ENCODE assay signal across 7 mouse cellular contexts in the genomic region with DNA sequence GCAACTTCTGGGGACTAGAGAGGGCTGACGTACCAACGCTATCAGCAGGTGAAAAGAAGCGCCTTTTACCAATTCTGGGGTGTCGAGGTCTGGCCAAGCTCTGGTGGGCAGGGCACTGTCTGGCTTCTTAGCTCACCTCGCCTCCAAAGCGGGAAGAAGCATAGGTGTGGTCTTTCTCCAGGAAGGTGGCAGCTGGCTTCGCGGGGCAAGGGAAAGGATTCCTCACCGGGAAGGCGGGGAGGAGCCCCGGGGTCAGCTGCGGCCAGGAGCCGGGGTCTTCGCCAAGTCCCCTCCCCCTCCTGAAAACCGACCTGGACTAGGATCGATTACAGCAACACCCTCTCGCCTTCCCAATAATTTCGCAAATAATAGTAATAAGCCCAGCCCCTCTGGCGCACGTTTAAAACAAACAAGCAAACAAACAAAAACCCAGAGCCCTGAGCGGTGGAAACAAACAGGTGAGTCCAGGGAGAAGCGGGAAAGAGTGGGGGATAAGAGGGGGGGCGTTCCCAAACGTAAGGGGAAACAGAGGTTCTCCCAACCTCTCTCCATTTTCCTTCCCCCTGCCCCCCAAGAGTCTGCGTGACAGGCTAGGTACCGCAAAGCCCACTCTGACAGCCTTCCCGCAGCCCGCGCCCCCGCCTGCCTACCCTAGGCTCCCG.
DNase-seq lines count a peak whose midpoint lies in the region; ATAC-seq lines count a peak whose summit lies in the region.

No protein-coding gene starts in this region.

- DNase-seq in ZHBTc4 (ENCODE audit: low read depth, low spot score), result peak; percentile 45
- DNase-seq in cerebellum, adult 11-12 months, result peak; percentile 79
- peak; percentile 55 for DNase-seq in heart, postnatal 4 days
- DNase-seq in limb, embryonic 11.5 days (ENCODE audit: low spot score), result peak; percentile 46
- peak; percentile 49 for DNase-seq in midbrain, embryonic 14.5 days
- peak; percentile 18 to 67 for DNase-seq in spleen, postnatal 4 days (ENCODE audit: low spot score in 2 of 2)

- WGBS in forebrain, embryonic 13.5 days, result 1% methylated on average over 28 of the region's 31 CpGs
- under 1% methylated on average over 26 of the region's 31 CpGs for WGBS in limb, embryonic 11.5 days
- under 1% methylated on average over 31 of the region's 31 CpGs for WGBS in midbrain, embryonic 14.5 days

- H3K4me1 ChIP-seq in forebrain, embryonic 13.5 days, result peaks cover 41% of the 10 kb centered on the region
- H3K4me1 ChIP-seq in limb, embryonic 11.5 days (ENCODE audit: control insufficient read depth, insufficient read depth, low read length), result no peaks in the 10 kb centered on the region
- H3K4me1 ChIP-seq in midbrain, embryonic 14.5 days (ENCODE audit: control insufficient read depth, insufficient read depth, low read length), result peaks cover 24% of the 10 kb centered on the region

- ATAC-seq in forebrain, embryonic 13.5 days, result no peak; the same call in 1 of the 2 replicates
- peak; percentile 49 for ATAC-seq in limb, embryonic 11.5 days (ENCODE audit: insufficient number of reproducible peaks, low FRiP score, low TSS enrichment, low read depth)
- no peak for ATAC-seq in midbrain, embryonic 14.5 days (ENCODE audit: low FRiP score, low TSS enrichment)

- no peaks in the 10 kb centered on the region for H3K36me3 ChIP-seq in forebrain, embryonic 13.5 days (ENCODE audit: poor library complexity, severe bottlenecking)
- no peaks in the 10 kb centered on the region for H3K36me3 ChIP-seq in limb, embryonic 11.5 days (ENCODE audit: control insufficient read depth, insufficient read depth, low read length)
- H3K36me3 ChIP-seq in midbrain, embryonic 14.5 days (ENCODE audit: control insufficient read depth, insufficient read depth, low read length), result peaks cover 2% of the 10 kb centered on the region; the same call in 1 of the 2 replicates

- peak overlapping the region; percentile 95 for H3K4me2 ChIP-seq in forebrain, embryonic 13.5 days
- peak overlapping the region; percentile 81 for H3K4me2 ChIP-seq in limb, embryonic 11.5 days (ENCODE audit: low read depth, severe bottlenecking)
- H3K4me2 ChIP-seq in midbrain, embryonic 14.5 days (ENCODE audit: low read length), result peak overlapping the region; percentile 72

- H3K27ac ChIP-seq in forebrain, embryonic 13.5 days, result peak overlapping the region; percentile 95
- no peak overlapping the region for H3K27ac ChIP-seq in limb, embryonic 11.5 days (replicated peaks; ENCODE audit: low read depth, low read length)
- peak overlapping the region; percentile 98 for H3K27ac ChIP-seq in midbrain, embryonic 14.5 days (replicated peaks; ENCODE audit: low read depth, low read length)

- peak overlapping the region; percentile 86 for H3K4me3 ChIP-seq in forebrain, embryonic 13.5 days
- peak overlapping the region; percentile 81 for H3K4me3 ChIP-seq in limb, embryonic 11.5 days (ENCODE audit: low read depth, low read length)
- H3K4me3 ChIP-seq in midbrain, embryonic 14.5 days (replicated peaks; ENCODE audit: low read depth, low read length), result peak overlapping the region; percentile 89

- no peaks in the 10 kb centered on the region for H3K27me3 ChIP-seq in forebrain, embryonic 13.5 days
- no peaks in the 10 kb centered on the region for H3K27me3 ChIP-seq in limb, embryonic 11.5 days (ENCODE audit: control insufficient read depth, insufficient read depth, low read length)
- no peaks in the 10 kb centered on the region for H3K27me3 ChIP-seq in midbrain, embryonic 14.5 days (ENCODE audit: control insufficient read depth, insufficient read depth, low read length)

- peak overlapping the region; percentile 95 for H3K9ac ChIP-seq in forebrain, embryonic 13.5 days
- peak overlapping the region; percentile 84 for H3K9ac ChIP-seq in limb, embryonic 11.5 days (ENCODE audit: low read length)
- peak overlapping the region; percentile 98 for H3K9ac ChIP-seq in midbrain, embryonic 14.5 days (replicated peaks; ENCODE audit: low read length)

- no peaks in the 10 kb centered on the region for H3K9me3 ChIP-seq in forebrain, embryonic 13.5 days (replicated peaks)
- H3K9me3 ChIP-seq in limb, embryonic 11.5 days (ENCODE audit: control insufficient read depth, low read length), result no peaks in the 10 kb centered on the region
- no peaks in the 10 kb centered on the region for H3K9me3 ChIP-seq in midbrain, embryonic 14.5 days (ENCODE audit: control insufficient read depth, low read length)
